Mouse (Mus musculus) liver, embryonic 11.5 days (tissue): Measurements from ENCODE around the gene Mrpl49. TPM values are rescaled to one million over a fixed set of nuclear protein-coding genes. Genes with fewer than 3 reads are reported as not detected.
A peak's percentile ranks its signal among the peaks of the same experiment; 100 is the strongest.

Experiments
- ATAC-seq: fragments of 200-750 bp; cut with Nextera tagmentation; replicated peaks from 2 replicates; pipeline ENCODE4 v1.8.0; 2017; ENCODE audit warnings: moderate number of reproducible peaks, mild to moderate bottlenecking, moderate TSS enrichment, moderate library complexity; ENCODE audit not compliant: low FRiP score
- DNase-seq: peaks from one replicate; pipeline ENCODE4 v3.0.0-alpha.2; 2017; ENCODE audit warnings: low spot score
- H3K27ac ChIP-seq: fragments of 300-500 bp; sonication (generic); 2 replicates; pipeline ENCODE4 v1.5.1; 2014; ENCODE audit warnings: mild to moderate bottlenecking, low read depth, low read length, control low read depth
- H3K27me3 ChIP-seq: fragments of 300-500 bp; sonication (generic); replicated peaks from 2 replicates; pipeline ENCODE4 v1.6.1; 2014; ENCODE audit warnings: low read length, mixed read lengths; ENCODE audit not compliant: control insufficient read depth, insufficient read depth
- H3K36me3 ChIP-seq: fragments of 300-500 bp; sonication (generic); 2 replicates; pipeline ENCODE4 v1.6.1; 2014; ENCODE audit warnings: mild to moderate bottlenecking, low read length, moderate library complexity, mixed read lengths; ENCODE audit not compliant: control insufficient read depth, insufficient read depth
- H3K4me1 ChIP-seq: fragments of 300-500 bp; sonication (generic); replicated peaks from 2 replicates; pipeline ENCODE4 v1.6.1; 2014; ENCODE audit warnings: low read length, mixed read lengths; ENCODE audit not compliant: control insufficient read depth, insufficient read depth
- H3K4me2 ChIP-seq: fragments of 300-500 bp; sonication (generic); 2 replicates; pipeline ENCODE4 v1.6.1; 2014; ENCODE audit warnings: mild to moderate bottlenecking, control low read depth, moderate library complexity
- H3K4me3 ChIP-seq: fragments of 300-500 bp; sonication (generic); 2 replicates; pipeline ENCODE4 v1.5.1; 2014; ENCODE audit warnings: low read depth, low read length, control low read depth
- H3K9ac ChIP-seq: fragments of 300-500 bp; sonication (generic); 2 replicates; pipeline ENCODE4 v1.6.1; 2014; ENCODE audit warnings: low read depth, low read length, control low read depth
- H3K9me3 ChIP-seq: fragments of 300-500 bp; sonication (generic); 2 replicates; pipeline ENCODE4 v1.6.1; 2016; ENCODE audit warnings: low read length, inconsistent platforms, mixed read lengths; ENCODE audit not compliant: control insufficient read depth
- WGBS: fragments of 180-500 bp; shearing (Covaris S2); extraction: QIAGEN DNeasy Blood & Tissue Kit; methylation state at CpG from one replicate; pipeline ENCODE4 v1.1.7; 2014; 5-methylcytosine and 5-hydroxymethylcytosine counted together
- polyA plus RNA-seq: library from polyadenylated mRNA; unstranded; fragments of >200 nt; fragmentation: Nextera tagmentation; extraction: Ambion mirVana; gene quantifications from 2 replicates; pipeline ENCODE4 v1.2.1, GENCODE M21; 2014

Mrpl49 gene
- polyA plus RNA-seq, 1 experiment from 2014 or later = 84.5 TPM

- peak; percentile 74 for DNase-seq
- 0% methylated on average over 17 of the region's 17 CpGs for WGBS
- H3K36me3 ChIP-seq = peaks cover 32% of the 10 kb centered on the region
Observed at GRCm38 (mm10) chr19:6085417-6085879, 27.9 kb upstream of the Mrpl49 start.

DNA sequence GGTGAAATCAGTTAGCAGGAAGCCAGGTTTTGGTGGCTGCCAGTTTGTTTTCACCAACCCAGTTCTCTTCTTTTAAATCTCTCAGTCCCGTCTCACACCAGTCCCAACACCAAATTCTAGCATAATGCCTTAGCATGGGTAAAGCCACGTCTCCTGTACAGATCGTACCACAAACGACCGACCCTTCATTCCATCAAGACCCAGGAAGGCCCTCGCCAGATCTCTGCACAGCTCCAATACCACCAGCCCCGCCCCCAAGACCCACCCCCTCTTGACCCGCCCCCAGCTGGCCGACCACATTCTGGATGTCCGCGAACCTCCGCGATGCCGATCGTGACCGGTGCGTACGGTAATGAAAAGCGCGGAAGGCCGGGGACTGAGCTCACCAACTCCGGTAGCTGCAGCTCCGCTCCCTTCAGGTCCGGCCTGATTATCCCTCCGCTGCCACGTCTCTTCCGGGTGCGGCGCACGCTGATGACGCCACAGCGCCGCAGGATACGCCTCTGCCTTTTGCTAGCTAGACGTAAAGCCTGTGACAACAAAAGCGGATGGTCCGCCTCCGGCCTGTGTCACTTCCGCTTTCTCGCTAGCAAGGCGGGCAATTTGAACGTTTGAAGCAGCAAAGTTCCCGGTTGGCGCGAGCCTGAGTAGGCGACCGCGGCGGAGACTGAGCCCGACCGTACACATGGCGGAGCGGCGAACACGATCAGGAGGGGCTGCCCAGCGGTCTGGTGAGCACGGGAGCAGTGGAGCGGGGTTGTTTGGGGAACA is 27.1 kb upstream of the Mrpl49 start, which contains the start of the genes Zfpl1 and Cdca5:
Gene Zfpl1, minus strand, starts transcription at position 479 of the 771 bp plus-strand sequence.
Gene Cdca5, plus strand, starts transcription at position 506 of the 771 bp plus-strand sequence.
- peaks cover 26% of the 10 kb centered on the region for H3K36me3 ChIP-seq

More at GRCm38 (mm10) chr19:6085417-6085879, 27.9 kb upstream of the Mrpl49 start:
- ATAC-seq = peak; percentile 84
- Histone ChIP-seq H3K27ac (peak overlapping the region; percentile 84), H3K4me2 (peak overlapping the region; percentile 90), H3K9me3 (no peaks in the 10 kb centered on the region), H3K4me1 (peaks cover 10% of the 10 kb centered on the region), H3K4me3 (peak overlapping the region; percentile 75), H3K27me3 (no peaks in the 10 kb centered on the region), H3K9ac (peak overlapping the region; percentile 81)

GRCm38 (mm10) chr19:6082156-6082555 is 24.6 kb upstream of the Mrpl49 start, which contains the start of gene Gm28374:
Gene Gm28374 (minus strand): TSS chr19:6082256.
- no peak within 1 kb of the TSS; the same call in 1 of the 2 replicates for H3K4me3 ChIP-seq
- H3K9ac ChIP-seq = no peak within 1 kb of the TSS
- H3K4me1 ChIP-seq = peaks cover 10% of the 10 kb centered on the region
- no peaks in the 10 kb centered on the region for H3K27me3 ChIP-seq
- H3K4me2 ChIP-seq = no peak within 1 kb of the TSS
- no peaks in the 10 kb centered on the region for H3K9me3 ChIP-seq
- DNase-seq = no peak
- H3K36me3 ChIP-seq = peaks cover 17% of the 10 kb centered on the region
- WGBS = 86% methylated on average over 9 of the region's 9 CpGs
- no peak within 1 kb of the TSS for H3K27ac ChIP-seq
- no peak for ATAC-seq

More for the DNA sequence above, 27.1 kb upstream of the Mrpl49 start, which contains the start of the genes Zfpl1 and Cdca5:
- Histone ChIP-seq H3K27me3 (no peaks in the 10 kb centered on the region), H3K4me2 (peak within 1 kb of the TSS; percentile 91), H3K27ac (peak within 1 kb of the TSS; percentile 84), H3K4me3 (peak within 1 kb of the TSS; percentile 75), H3K4me1 (peaks cover 10% of the 10 kb centered on the region), H3K9me3 (no peaks in the 10 kb centered on the region), H3K9ac (peak within 1 kb of the TSS; percentile 81)
- ATAC-seq (peak; percentile 86), DNase-seq (peak; percentile 94)
- under 1% methylated on average over 58 of the region's 58 CpGs for WGBS

- H3K4me1 ChIP-seq = peaks cover 13% of the 10 kb centered on the region
- no peak within 1 kb of the TSS for H3K27ac ChIP-seq
- peaks cover 18% of the 10 kb centered on the region for H3K36me3 ChIP-seq
- ATAC-seq (no peak), DNase-seq (no peak)
- H3K9ac ChIP-seq = no peak within 1 kb of the TSS
- no peak within 1 kb of the TSS for H3K4me3 ChIP-seq
- H3K4me2 ChIP-seq = no peak within 1 kb of the TSS
- no peaks in the 10 kb centered on the region for H3K27me3 ChIP-seq
- 90% methylated on average over 12 of the region's 12 CpGs for WGBS
- no peaks in the 10 kb centered on the region for H3K9me3 ChIP-seq
Observed at GRCm38 (mm10) chr19:6079983-6080480, 22.4 kb upstream of the Mrpl49 start, which contains the start of gene Tmem262. Gene Tmem262 (plus strand): TSS chr19:6080033.

GRCm38 (mm10) chr19:6076564-6077393 is 19.2 kb upstream of the Mrpl49 start, which contains the start of gene Vps51:
Gene Vps51 (minus strand): TSS chr19:6077231.
- WGBS = under 1% methylated on average over 33 of the region's 33 CpGs
- peaks cover 23% of the 10 kb centered on the region for H3K36me3 ChIP-seq

GRCm38 (mm10) chr19:6073889-6074288 is 16.3 kb upstream of the Mrpl49 start:
- no peak for ATAC-seq
- H3K27ac ChIP-seq = no peak overlapping the region
- 90% methylated on average over 5 of the region's 5 CpGs for WGBS
- no peaks in the 10 kb centered on the region for H3K27me3 ChIP-seq
- H3K9me3 ChIP-seq = no peaks in the 10 kb centered on the region
- H3K9ac ChIP-seq = no peak overlapping the region
- H3K4me1 ChIP-seq = peaks cover 6% of the 10 kb centered on the region
- no peak overlapping the region for H3K4me3 ChIP-seq
- peaks cover 27% of the 10 kb centered on the region for H3K36me3 ChIP-seq
- DNase-seq = no peak
- H3K4me2 ChIP-seq = no peak overlapping the region

More at GRCm38 (mm10) chr19:6076564-6077393, 19.2 kb upstream of the Mrpl49 start, which contains the start of gene Vps51:
- Histone ChIP-seq H3K4me3 (peak within 1 kb of the TSS; percentile 74), H3K9me3 (no peaks in the 10 kb centered on the region), H3K4me2 (peak within 1 kb of the TSS; percentile 80), H3K4me1 (peaks cover 6% of the 10 kb centered on the region), H3K9ac (peak within 1 kb of the TSS; percentile 73), H3K27ac (peak within 1 kb of the TSS; percentile 50), H3K27me3 (no peaks in the 10 kb centered on the region)
- DNase-seq = peak; percentile 90
- peak; percentile 84 for ATAC-seq

- Histone ChIP-seq H3K4me2 (no peak overlapping the region), H3K4me1 (peaks cover 16% of the 10 kb centered on the region), H3K27ac (no peak overlapping the region), H3K9me3 (no peaks in the 10 kb centered on the region), H3K9ac (no peak overlapping the region), H3K27me3 (no peaks in the 10 kb centered on the region), H3K4me3 (no peak overlapping the region), H3K36me3 (peaks cover 30% of the 10 kb centered on the region)
- DNase-seq (no peak), ATAC-seq (no peak)
- 92% methylated on average over 19 of the region's 19 CpGs for WGBS
Observed at GRCm38 (mm10) chr19:6071261-6071660, 13.7 kb upstream of the Mrpl49 start.
